8 mouse cellular contexts compared by ENCODE assay signal in genomic region chr12:10390671-10391441, GRCm38 (mm10). TPM values are rescaled to one million over a fixed set of nuclear protein-coding genes. Genes with fewer than 3 reads are reported as not detected.
A peak's percentile ranks its signal among the peaks of the same experiment; 100 is the strongest.
DNase-seq lines count a peak whose midpoint lies in the region; ATAC-seq and TF ChIP-seq lines count a peak whose summit lies in the region.

TSS of gene Rdh14 (plus strand) at chr12:10390772.

- peak within 1 kb of the TSS; percentile 97 for H3K27ac ChIP-seq in heart, embryonic 12.5 days (ENCODE audit: poor library complexity, severe bottlenecking)
- H3K27ac ChIP-seq in kidney, postnatal 0 days: peak within 1 kb of the TSS; percentile 98
- H3K27ac ChIP-seq in liver, embryonic 11.5 days (ENCODE audit: low read depth, low read length): peak within 1 kb of the TSS; percentile 76
- H3K27ac ChIP-seq in stomach, embryonic 14.5 days (ENCODE audit: low read length): peak within 1 kb of the TSS; percentile 90

- no peaks in the 10 kb centered on the region for H3K9me3 ChIP-seq in heart, embryonic 12.5 days (replicated peaks)
- H3K9me3 ChIP-seq in kidney, postnatal 0 days (replicated peaks; ENCODE audit: low read length): no peaks in the 10 kb centered on the region
- no peaks in the 10 kb centered on the region for H3K9me3 ChIP-seq in liver, embryonic 11.5 days (ENCODE audit: control insufficient read depth, low read length)
- H3K9me3 ChIP-seq in stomach, embryonic 14.5 days (ENCODE audit: control insufficient read depth, low read depth, low read length): no peaks in the 10 kb centered on the region

- peaks cover 16% of the 10 kb centered on the region for H3K36me3 ChIP-seq in C2C12 (ENCODE audit: control insufficient read depth, insufficient read depth)
- peaks cover 10% of the 10 kb centered on the region for H3K36me3 ChIP-seq in heart, embryonic 12.5 days
- 0 out of 2 replicates have a peak, but pooled peaks cover 5% of the 10 kb centered on the region for H3K36me3 ChIP-seq in kidney, postnatal 0 days (ENCODE audit: insufficient read depth, low read length)
- H3K36me3 ChIP-seq in liver, embryonic 11.5 days (ENCODE audit: control insufficient read depth, insufficient read depth, low read length): no peaks in the 10 kb centered on the region
- H3K36me3 ChIP-seq in stomach, embryonic 14.5 days (ENCODE audit: control insufficient read depth, insufficient read depth, low read length): no peaks in the 10 kb centered on the region

- no peaks in the 10 kb centered on the region for H3K27me3 ChIP-seq in C2C12 (ENCODE audit: control insufficient read depth, insufficient read depth, insufficient read length)
- H3K27me3 ChIP-seq in heart, embryonic 12.5 days (replicated peaks): no peaks in the 10 kb centered on the region
- no peaks in the 10 kb centered on the region for H3K27me3 ChIP-seq in kidney, postnatal 0 days (ENCODE audit: insufficient read depth, low read length)
- H3K27me3 ChIP-seq in liver, embryonic 11.5 days (replicated peaks; ENCODE audit: control insufficient read depth, insufficient read depth, low read length): no peaks in the 10 kb centered on the region
- no peaks in the 10 kb centered on the region for H3K27me3 ChIP-seq in stomach, embryonic 14.5 days (ENCODE audit: control insufficient read depth, insufficient read depth, low read length)

- peak within 1 kb of the TSS; percentile 97 for H3ac ChIP-seq in C2C12 (ENCODE audit: control insufficient read depth, insufficient read length, low read depth)

- peaks cover 15% of the 10 kb centered on the region for H3K79me3 ChIP-seq in C2C12 (ENCODE audit: low read depth)

- TF ChIP-seq CTCF in C2C12 (IDR thresholded peaks at IDR 0.05; ENCODE audit: control insufficient read depth, insufficient read depth, insufficient read length): peak; percentile 74
- TF ChIP-seq CTCF in kidney, postnatal 0 days (IDR thresholded peaks at IDR 0.05; ENCODE audit: low read depth): peak; percentile 76

- H3K79me2 ChIP-seq in C2C12 (ENCODE audit: control insufficient read depth, insufficient read depth): peaks cover 26% of the 10 kb centered on the region

- peak; percentile 78 for DNase-seq in brain, embryonic 18.5 days (ENCODE audit: low read depth, low spot score)
- peak; percentile 97 for DNase-seq in kidney, postnatal 0 days (ENCODE audit: low spot score)
- peak; percentile 92 for DNase-seq in liver, embryonic 11.5 days (ENCODE audit: low spot score)
- peak; percentile 94 for DNase-seq in naive thymus-derived CD4-positive, alpha-beta T cell, adult 2 months (ENCODE audit: low read depth)

- WGBS in heart, embryonic 12.5 days: under 1% methylated on average over 53 of the region's 53 CpGs
- under 1% methylated on average over 44 of the region's 53 CpGs for WGBS in kidney, postnatal 0 days
- WGBS in liver, embryonic 11.5 days: under 1% methylated on average over 53 of the region's 53 CpGs
- under 1% methylated on average over 53 of the region's 53 CpGs for WGBS in stomach, embryonic 14.5 days

- peak within 1 kb of the TSS; percentile 71 for H3K4me2 ChIP-seq in heart, embryonic 12.5 days
- H3K4me2 ChIP-seq in kidney, postnatal 0 days (ENCODE audit: low read length): peak within 1 kb of the TSS; percentile 55
- peak within 1 kb of the TSS; percentile 76 for H3K4me2 ChIP-seq in liver, embryonic 11.5 days
- H3K4me2 ChIP-seq in stomach, embryonic 14.5 days (replicated peaks; ENCODE audit: low read depth, low read length): peak within 1 kb of the TSS; percentile 64

- peaks cover 6% of the 10 kb centered on the region for H3K4me1 ChIP-seq in heart, embryonic 12.5 days (replicated peaks)
- H3K4me1 ChIP-seq in kidney, postnatal 0 days (replicated peaks; ENCODE audit: insufficient read depth, low read length): no peaks in the 10 kb centered on the region
- no peaks in the 10 kb centered on the region for H3K4me1 ChIP-seq in liver, embryonic 11.5 days (replicated peaks; ENCODE audit: control insufficient read depth, insufficient read depth, low read length)
- H3K4me1 ChIP-seq in stomach, embryonic 14.5 days (ENCODE audit: control insufficient read depth, insufficient read depth, low read length): peaks cover 7% of the 10 kb centered on the region; the same call in 1 of the 2 replicates

- H3K4me3 ChIP-seq in C2C12 (ENCODE audit: insufficient read depth, poor library complexity, severe bottlenecking): peak within 1 kb of the TSS; percentile 79
- H3K4me3 ChIP-seq in heart, embryonic 12.5 days: peak within 1 kb of the TSS; percentile 84
- peak within 1 kb of the TSS; percentile 63 for H3K4me3 ChIP-seq in kidney, postnatal 0 days (replicated peaks; ENCODE audit: low read depth, low read length)
- H3K4me3 ChIP-seq in liver, embryonic 11.5 days (ENCODE audit: low read depth, low read length): peak within 1 kb of the TSS; percentile 77
- peak within 1 kb of the TSS; percentile 82 for H3K4me3 ChIP-seq in stomach, embryonic 14.5 days (ENCODE audit: low read depth, low read length)

- peak; percentile 93 for ATAC-seq in erythroid progenitor cell, adult 5-6 weeks (replicated peaks; ENCODE audit: low FRiP score, poor library complexity, severe bottlenecking)
- ATAC-seq in heart, embryonic 12.5 days (ENCODE audit: insufficient number of reproducible peaks, low FRiP score): peak; percentile 97
- peak; percentile 98 for ATAC-seq in kidney, postnatal 0 days (replicated peaks; ENCODE audit: low FRiP score, low read depth)
- peak; percentile 97 for ATAC-seq in liver, embryonic 11.5 days (replicated peaks; ENCODE audit: low FRiP score)
- ATAC-seq in stomach, embryonic 14.5 days (ENCODE audit: insufficient number of reproducible peaks, insufficient read depth, low FRiP score, low read depth): peak; percentile 98

- peak within 1 kb of the TSS; percentile 90 for H3K9ac ChIP-seq in heart, embryonic 12.5 days
- H3K9ac ChIP-seq in kidney, postnatal 0 days (ENCODE audit: low read depth, low read length): peak within 1 kb of the TSS; percentile 89
- peak within 1 kb of the TSS; percentile 94 for H3K9ac ChIP-seq in liver, embryonic 11.5 days (ENCODE audit: low read depth, low read length)
- H3K9ac ChIP-seq in stomach, embryonic 14.5 days (replicated peaks; ENCODE audit: low read depth, low read length): peak within 1 kb of the TSS; percentile 94

TF ChIP-seq in C2C12, 6 proteins besides CTCF, POLR2A, EP300 and RAD21:
- no peak for TF ChIP-seq USF1 (IDR thresholded peaks at IDR 0.05; ENCODE audit: low read depth)
- TF ChIP-seq MYOD1 (IDR thresholded peaks at IDR 0.05; ENCODE audit: control insufficient read depth, insufficient read length, low read depth): no peak
- TF ChIP-seq CEBPB (IDR thresholded peaks at IDR 0.05; ENCODE audit: low read depth): no peak
- no peak for TF ChIP-seq MYOG (IDR thresholded peaks at IDR 0.05; ENCODE audit: control insufficient read depth, extremely low read depth, insufficient read length)
- TF ChIP-seq FOSL1 (IDR thresholded peaks at IDR 0.05; ENCODE audit: insufficient read depth, low read length, poor library complexity, severe bottlenecking): no peak
- TF ChIP-seq MAX (IDR thresholded peaks at IDR 0.05): peak; percentile 66

RNA-seq across cellular contexts. Expression of gene Rdh14, which starts in this region (rescaled TPM):
- polyA plus RNA-seq in C2C12 (2012; fragmentation: generic; extraction: Trizol): 7.0 TPM
- 4.3 and 12.6 TPM in 2 replicates for total RNA-seq in erythroid progenitor cell, adult 5-6 weeks (2015; ENCODE audit: low replicate concordance)
- 2.7 and 3.6 TPM in 2 replicates for total RNA-seq in erythroid progenitor cell, adult 5-6 weeks (2017; ENCODE audit: low replicate concordance)
- polyA plus RNA-seq in heart, embryonic 12.5 days (2016; fragmentation: Nextera tagmentation; extraction: Ambion mirVana): 52.1 and 52.2 TPM in 2 replicates
- polyA plus RNA-seq in kidney, postnatal 0 days (2015; fragmentation: Nextera tagmentation; extraction: Ambion mirVana): 54.6 and 61.6 TPM in 2 replicates
- polyA plus RNA-seq in liver, embryonic 11.5 days (2014; fragmentation: Nextera tagmentation; extraction: Ambion mirVana): 25.5 and 25.9 TPM in 2 replicates
- 43.6 and 45.9 TPM in 2 replicates for polyA plus RNA-seq in stomach, embryonic 14.5 days (2014; fragmentation: Nextera tagmentation; extraction: Ambion mirVana)

Comparison
In these comparisons a context has a peak if more than half of its experiments do, and no peak if none do; other contexts are left out.
1. Peak in every context shown above with its lines: DNase-seq, ATAC-seq, H3K4me3 ChIP-seq and H3K27ac ChIP-seq.